Mouse (Mus musculus) heart, postnatal 0 days (tissue): ENCODE data around the gene Evc2. TPM values are rescaled to one million over a fixed set of nuclear protein-coding genes. Genes with fewer than 3 reads are reported as not detected.

Experiments
- ATAC-seq: fragments of 200-750 bp; cut with Nextera tagmentation; 2 replicates; pipeline ENCODE4 v1.8.0; 2017; ENCODE audit warnings: low read depth, moderate number of reproducible peaks, moderate library complexity; ENCODE audit not compliant: insufficient read depth
- DNase-seq: peaks from one replicate; pipeline ENCODE4 v3.0.0-alpha.2; 2016; ENCODE audit warnings: low spot score
- H3K27ac ChIP-seq: fragments of 300-500 bp; sonication (generic); 2 replicates; pipeline ENCODE4 v1.5.1; 2014; ENCODE audit warnings: low read depth, mild to moderate bottlenecking
- H3K27me3 ChIP-seq: fragments of 300-500 bp; sonication (generic); 2 replicates; pipeline ENCODE4 v1.6.1; 2014; ENCODE audit warnings: low read length, mixed read lengths; ENCODE audit not compliant: control insufficient read depth, insufficient read depth
- H3K36me3 ChIP-seq: fragments of 300-500 bp; sonication (generic); replicated peaks from 2 replicates; pipeline ENCODE4 v1.6.1; 2014; ENCODE audit warnings: low read length, mixed read lengths; ENCODE audit not compliant: control insufficient read depth, insufficient read depth
- H3K4me1 ChIP-seq: fragments of 300-500 bp; sonication (generic); 2 replicates; pipeline ENCODE4 v1.6.1; 2014; ENCODE audit warnings: antibody characterized with exemption; ENCODE audit not compliant: control insufficient read depth, insufficient read depth
- H3K4me2 ChIP-seq: fragments of 300-500 bp; sonication (generic); 2 replicates; pipeline ENCODE4 v1.6.1; 2014; ENCODE audit warnings: low read depth, mild to moderate bottlenecking, low read length, moderate library complexity
- H3K4me3 ChIP-seq: fragments of 300-500 bp; sonication (generic); 2 replicates; pipeline ENCODE4 v1.5.1; 2014; ENCODE audit warnings: low read depth, low read length
- H3K9ac ChIP-seq: fragments of 300-500 bp; sonication (generic); replicated peaks from 2 replicates; pipeline ENCODE4 v1.6.1; 2014; ENCODE audit warnings: low read depth, low read length, mixed read lengths
- H3K9me3 ChIP-seq: fragments of 300-500 bp; sonication (generic); replicated peaks from 2 replicates; pipeline ENCODE4 v1.6.1; 2016; ENCODE audit warnings: low read length; ENCODE audit not compliant: control insufficient read depth
- CTCF ChIP-seq: IDR thresholded peaks from 2 replicates; pipeline ENCODE4 v1.5.1; 2016; ENCODE audit warnings: antibody characterized with exemption, control low read depth, low read depth
- EP300 ChIP-seq: IDR thresholded peaks from 2 replicates; pipeline ENCODE4 v1.6.1; 2016; ENCODE audit warnings: antibody characterized with exemption, low read depth
- WGBS: fragments of 180-500 bp; shearing (Covaris S2); extraction: QIAGEN DNeasy Blood & Tissue Kit; methylation state at CpG from one replicate; pipeline ENCODE4 v1.1.7; 2014; 5-methylcytosine and 5-hydroxymethylcytosine counted together
- polyA plus RNA-seq: library from polyadenylated mRNA; unstranded; fragments of >200 nt; fragmentation: Nextera tagmentation; extraction: Ambion mirVana; gene quantifications from 2 replicates; pipeline ENCODE4 v1.2.1, GENCODE M21; 2015
- total RNA-seq: library from RNA; depleted of rRNA; stranded (reverse); fragments of >200 nt; gene quantifications from 2 replicates; pipeline ENCODE4 v1.2.3, GENCODE M21; 2014; ENCODE audit warnings: low replicate concordance

Gene Evc2
- total and polyA plus RNA-seq, 2 experiments from 2014 or later, result 3.0 TPM

- H3K36me3 ChIP-seq, result no peaks in the 10 kb centered on the region
- no peaks in the 10 kb centered on the region for H3K27me3 ChIP-seq
- DNase-seq, result no peak
- no peaks in the 10 kb centered on the region for H3K4me1 ChIP-seq
- no peak overlapping the region for H3K4me2 ChIP-seq
- no peak for ATAC-seq
- no peak overlapping the region for H3K27ac ChIP-seq
- H3K9ac ChIP-seq, result no peak overlapping the region
- no peak overlapping the region for H3K4me3 ChIP-seq
- no peak for TF ChIP-seq EP300
- no peak for TF ChIP-seq CTCF
- H3K9me3 ChIP-seq, result no peaks in the 10 kb centered on the region; the same call in 1 of the 2 replicates
- WGBS, result 71% methylated on average over 2 of the region's 2 CpGs
These were observed 119.5 kb downstream of the Evc2 start for GRCm38 (mm10) chr5:37457831-37458230.

DNA sequence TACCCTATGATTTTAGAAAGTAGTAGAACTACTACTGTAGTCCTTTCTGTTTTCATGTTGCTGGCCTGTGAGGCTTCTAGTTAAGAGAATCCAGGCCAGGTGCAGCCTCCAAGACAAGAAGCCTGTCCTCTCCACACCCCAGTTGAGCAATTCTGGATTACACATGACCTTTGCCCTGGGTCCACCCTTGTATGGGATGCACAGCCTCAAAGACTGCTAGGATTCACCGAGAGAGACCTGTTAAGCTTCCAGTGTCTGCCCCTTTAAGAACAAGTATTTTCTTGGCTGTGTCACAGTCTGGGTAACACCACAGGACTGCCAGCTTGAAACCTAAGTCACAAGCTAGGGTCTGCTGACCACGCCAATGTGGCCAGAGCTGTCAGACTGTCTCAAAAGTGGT is 119.9 kb downstream of the Evc2 start:
- no peaks in the 10 kb centered on the region for H3K27me3 ChIP-seq
- no peak overlapping the region for H3K27ac ChIP-seq
- 60% methylated on average over 2 of the region's 2 CpGs for WGBS
- no peak overlapping the region for H3K9ac ChIP-seq
- H3K4me1 ChIP-seq, result no peaks in the 10 kb centered on the region
- H3K36me3 ChIP-seq, result no peaks in the 10 kb centered on the region
- H3K4me3 ChIP-seq, result no peak overlapping the region
- no peak for DNase-seq
- TF ChIP-seq EP300, result no peak
- no peak for TF ChIP-seq CTCF
- H3K4me2 ChIP-seq, result no peak overlapping the region
- ATAC-seq, result no peak
- no peaks in the 10 kb centered on the region; the same call in 1 of the 2 replicates for H3K9me3 ChIP-seq

- 88% methylated on average over 10 of the region's 10 CpGs for WGBS
These were observed 127.2 kb downstream of the Evc2 start for GRCm38 (mm10) chr5:37465461-37465860.

GRCm38 (mm10) chr5:37467646-37468045 is 129.3 kb downstream of the Evc2 start:
- Histone ChIP-seq H3K27ac (no peak overlapping the region), H3K4me2 (no peak overlapping the region), H3K4me3 (no peak overlapping the region), H3K27me3 (no peaks in the 10 kb centered on the region), H3K9me3 (no peaks in the 10 kb centered on the region), H3K9ac (no peak overlapping the region), H3K4me1 (no peaks in the 10 kb centered on the region), H3K36me3 (no peaks in the 10 kb centered on the region)
- ATAC-seq (no peak), DNase-seq (no peak)
- TF ChIP-seq EP300, result no peak
- TF ChIP-seq CTCF, result no peak
- 49% methylated on average over 2 of the region's 2 CpGs for WGBS

More at GRCm38 (mm10) chr5:37465461-37465860, 127.2 kb downstream of the Evc2 start:
- Histone ChIP-seq H3K9me3 (no peaks in the 10 kb centered on the region), H3K27ac (no peak overlapping the region), H3K4me3 (no peak overlapping the region), H3K4me1 (no peaks in the 10 kb centered on the region), H3K36me3 (no peaks in the 10 kb centered on the region), H3K9ac (no peak overlapping the region), H3K27me3 (no peaks in the 10 kb centered on the region), H3K4me2 (no peak overlapping the region)
- ATAC-seq (no peak), DNase-seq (no peak)
- TF ChIP-seq EP300, result no peak
- TF ChIP-seq CTCF, result no peak

GRCm38 (mm10) chr5:37469031-37469430 is 130.7 kb downstream of the Evc2 start:
- H3K4me3 ChIP-seq, result no peak overlapping the region
- no peaks in the 10 kb centered on the region for H3K4me1 ChIP-seq
- no peak for DNase-seq
- H3K9me3 ChIP-seq, result no peaks in the 10 kb centered on the region
- H3K27me3 ChIP-seq, result no peaks in the 10 kb centered on the region
- ATAC-seq, result no peak
- no peak overlapping the region for H3K27ac ChIP-seq
- TF ChIP-seq CTCF (no peak), EP300 (no peak)
- H3K4me2 ChIP-seq, result no peak overlapping the region
- no peaks in the 10 kb centered on the region for H3K36me3 ChIP-seq
- H3K9ac ChIP-seq, result no peak overlapping the region
- 61% methylated on average over 5 of the region's 5 CpGs for WGBS

- ATAC-seq, result no peak
- H3K27ac ChIP-seq, result no peak overlapping the region
- H3K27me3 ChIP-seq, result no peaks in the 10 kb centered on the region
- H3K36me3 ChIP-seq, result no peaks in the 10 kb centered on the region
- no peak overlapping the region for H3K4me3 ChIP-seq
- WGBS, result 81% methylated on average over 4 of the region's 4 CpGs
- H3K9ac ChIP-seq, result no peak overlapping the region
- DNase-seq, result no peak
- no peaks in the 10 kb centered on the region for H3K4me1 ChIP-seq
- TF ChIP-seq CTCF, result no peak
- TF ChIP-seq EP300, result no peak
- no peak overlapping the region for H3K4me2 ChIP-seq
- H3K9me3 ChIP-seq, result no peaks in the 10 kb centered on the region
These were observed 133.3 kb downstream of the Evc2 start for GRCm38 (mm10) chr5:37471584-37471983.
